Mouse (Mus musculus): ENCODE measurements around the gene Wbp2nl.

GRCm38 (mm10) chr15:82341036-82341501 lies 42.3 kb downstream of the Wbp2nl start:
- no peak for TF ChIP-seq POLR2A (IDR thresholded peaks at IDR 0.05; ENCODE audit: control insufficient read depth, extremely low read depth, insufficient read depth, low read length, poor library complexity)
- TF ChIP-seq CTCF (IDR thresholded peaks at IDR 0.05; ENCODE audit: borderline replicate concordance, control insufficient read depth, extremely low read depth, insufficient read depth, low read length, poor library complexity) = no peak
